Mouse (Mus musculus) CH12F3 (cell line): Measurements from ENCODE around the gene Ap3d1.

ENCODE experiments used
- in situ Hi-C: fragments of 300-500 bp; cut with MboI; formaldehyde crosslinking; loops from 2 replicates; pipeline ENCODE4 v1.14.3; 2020; ENCODE audit warnings: low sequenced_read_pairs

The Ap3d1 gene

DNA sequence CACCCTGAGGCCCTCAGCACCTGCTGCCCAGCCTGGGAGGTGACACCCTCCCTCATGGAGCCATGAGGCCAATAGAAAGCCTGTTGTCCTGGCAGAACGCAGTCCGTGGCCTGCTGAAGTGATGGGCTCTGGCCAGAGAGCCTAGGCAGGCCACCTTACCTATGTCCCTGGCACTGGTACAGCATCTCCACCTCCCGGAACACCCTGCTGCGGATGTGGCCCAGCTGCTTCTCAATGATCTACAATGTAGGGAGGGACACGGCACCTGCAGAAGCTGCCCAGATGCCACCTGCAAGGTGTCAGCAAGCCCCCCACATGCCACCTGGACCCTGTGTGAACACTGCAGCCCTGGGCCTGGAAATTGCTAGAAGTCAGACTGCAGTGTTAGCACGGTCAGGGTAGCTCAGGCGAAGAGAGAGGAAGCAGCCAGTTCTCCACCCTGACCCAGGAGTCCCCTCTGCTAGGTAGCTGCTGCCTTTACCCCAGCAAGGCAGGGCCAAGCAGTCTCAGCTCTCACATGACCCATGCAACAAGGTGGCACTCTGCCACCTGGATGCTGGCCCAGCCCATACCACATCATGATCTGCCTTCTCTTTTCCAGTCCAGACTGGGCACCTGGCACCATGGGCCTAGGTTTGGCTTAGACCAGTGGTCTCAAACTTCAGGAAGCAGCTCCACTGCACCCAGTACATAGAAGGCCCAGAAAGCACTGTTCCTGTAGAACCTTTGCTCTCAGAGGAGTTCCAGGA lies 72.2 kb downstream of the Ap3d1 start:
- in situ Hi-C loops: no loop called here

DNA sequence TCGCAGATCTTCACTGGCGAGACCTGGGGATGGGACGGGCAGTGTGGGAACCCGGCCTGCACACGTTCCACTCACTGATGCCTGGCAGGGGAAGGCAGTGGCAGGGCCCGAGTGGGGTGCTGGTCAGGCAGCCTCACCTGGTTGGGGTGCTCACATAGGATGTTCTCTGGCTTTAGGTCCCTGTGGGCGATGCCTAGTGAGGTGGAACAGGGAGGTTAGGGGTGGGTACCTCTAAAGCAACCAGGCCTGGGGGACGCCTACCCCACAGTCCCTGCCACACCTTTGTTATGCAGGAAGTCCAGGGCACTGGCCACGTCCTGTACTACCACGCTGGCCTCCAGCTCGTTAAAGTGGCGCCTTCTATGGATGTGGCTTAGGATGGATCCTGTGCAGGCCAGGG lies 73.0 kb downstream of the Ap3d1 start:
- in situ Hi-C loops: no loop called here

DNA sequence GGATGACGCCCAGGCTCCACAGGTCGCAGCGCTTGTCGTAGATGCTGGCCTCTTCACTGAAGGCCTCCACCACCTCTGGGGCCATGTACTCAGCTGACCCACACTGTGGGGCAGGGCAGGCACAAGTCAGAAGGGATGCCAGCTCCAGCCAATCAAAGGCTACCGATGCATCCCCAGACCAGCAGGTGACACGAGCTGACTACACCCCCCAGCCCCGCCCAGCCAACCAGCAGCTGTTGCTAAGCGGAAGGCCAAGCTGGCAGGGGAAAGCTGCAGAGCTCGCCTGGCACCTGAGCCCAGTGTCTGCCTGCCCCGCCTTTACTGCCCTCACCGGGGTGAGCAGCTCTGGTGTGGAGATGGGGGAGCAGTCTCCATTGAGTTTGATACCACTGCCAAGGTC lies 73.5 kb downstream of the Ap3d1 start:
- in situ Hi-C loops: no loop called here

DNA sequence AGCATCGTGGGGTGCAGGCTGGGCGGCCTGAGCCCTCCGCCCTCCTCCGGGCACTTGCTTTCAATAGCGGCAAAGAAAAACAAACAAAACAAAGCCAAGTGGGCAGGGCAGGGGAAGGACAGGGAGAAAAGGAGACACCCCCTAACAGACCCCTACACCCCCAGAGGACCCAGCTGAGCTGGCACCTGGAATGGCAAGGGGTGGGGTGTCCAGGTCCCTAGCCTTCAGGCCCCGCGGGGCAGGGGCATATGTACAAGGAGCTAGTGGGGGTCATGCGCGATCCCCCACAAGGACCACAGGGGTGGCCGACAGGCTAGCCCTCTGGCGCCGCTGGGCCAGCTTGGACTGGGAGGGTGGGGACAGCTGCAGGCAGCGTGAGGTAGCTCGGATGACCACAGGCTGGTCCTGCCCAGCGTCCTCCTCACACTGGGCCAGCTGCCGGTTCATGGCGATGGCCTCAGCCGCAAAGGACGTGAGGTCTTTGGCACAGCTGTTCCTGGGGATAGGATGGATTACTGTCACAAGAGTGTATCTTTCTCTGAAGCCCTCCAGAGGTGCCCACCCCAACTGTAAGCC lies 75.1 kb downstream of the Ap3d1 start:
- in situ Hi-C loops: no loop called here

DNA sequence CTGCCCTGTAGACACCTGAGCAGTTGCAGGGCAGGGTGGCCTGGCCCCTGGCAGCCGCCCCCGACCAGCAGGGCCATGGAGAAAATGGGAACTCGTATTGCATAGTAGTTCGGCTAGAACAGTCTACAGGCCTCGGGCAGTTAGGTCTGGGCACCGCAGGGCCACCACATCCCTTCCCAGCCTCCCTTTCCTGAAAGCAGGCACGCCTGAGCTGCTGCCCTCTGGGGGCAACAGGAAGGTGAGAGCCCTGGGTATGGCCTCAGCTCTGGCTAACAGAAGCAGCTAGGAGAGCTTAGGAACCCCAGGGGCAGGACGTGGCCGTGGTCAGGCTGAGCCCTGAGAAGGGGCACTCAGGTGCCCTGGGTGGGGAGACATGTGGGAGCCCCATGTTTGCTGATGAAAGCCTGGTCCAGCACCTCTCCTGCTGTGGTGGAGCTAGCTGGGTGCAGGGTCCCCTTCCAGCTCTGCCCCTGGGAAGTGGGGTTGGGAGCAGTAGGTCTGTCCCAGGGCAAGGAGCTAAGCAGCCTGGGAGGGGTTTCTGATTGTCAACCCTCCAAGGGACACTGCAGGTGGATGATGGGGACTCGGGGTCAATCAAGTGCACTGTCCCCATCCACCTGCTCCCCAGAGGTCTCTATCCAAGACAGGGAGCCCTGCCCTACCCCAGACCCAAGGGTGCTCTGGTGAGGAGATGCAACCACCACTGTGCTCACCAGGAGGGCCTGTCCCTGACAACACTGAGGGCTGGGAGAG lies 75.9 kb downstream of the Ap3d1 start:
- in situ Hi-C loops: no loop called here

DNA sequence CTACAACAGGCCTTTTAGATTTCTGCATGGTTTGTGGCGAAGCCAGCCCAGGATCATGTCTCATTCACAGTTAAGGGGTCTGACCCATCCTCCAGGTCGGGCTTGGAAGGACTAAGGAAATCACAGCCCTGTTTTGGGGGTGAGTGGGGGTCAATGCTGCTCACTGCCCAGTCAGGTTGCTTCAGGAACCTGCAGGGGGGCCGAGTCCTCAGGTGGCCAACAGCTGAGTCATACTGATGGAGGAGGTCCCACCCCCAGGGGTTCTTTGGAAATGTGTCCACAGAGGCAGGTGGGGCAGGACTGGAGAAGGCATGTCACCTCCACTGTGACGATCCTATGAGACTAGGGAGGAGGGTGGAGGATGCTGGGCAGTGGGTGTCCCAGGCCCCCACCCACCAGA lies 76.6 kb downstream of the Ap3d1 start:
- in situ Hi-C loops: no loop called here

DNA sequence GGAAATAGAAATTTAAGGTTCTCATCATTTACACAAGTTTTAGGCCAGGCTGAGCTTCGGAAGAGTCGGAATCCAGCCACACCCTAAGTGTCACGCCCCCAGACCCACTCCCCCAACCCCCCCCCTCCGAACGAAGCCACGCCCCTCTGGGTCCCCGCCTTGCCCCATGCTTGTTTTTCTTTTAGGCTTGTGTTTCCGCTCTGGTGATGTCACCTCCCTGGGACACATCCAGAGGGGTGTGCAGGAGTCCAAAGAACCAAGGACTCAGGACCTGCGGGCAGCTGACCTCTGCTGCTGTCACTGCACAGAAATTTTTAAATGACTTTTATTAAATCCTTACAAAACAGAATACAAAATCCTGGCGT lies 77.1 kb downstream of the Ap3d1 start:
- in situ Hi-C loops: no loop called here

DNA sequence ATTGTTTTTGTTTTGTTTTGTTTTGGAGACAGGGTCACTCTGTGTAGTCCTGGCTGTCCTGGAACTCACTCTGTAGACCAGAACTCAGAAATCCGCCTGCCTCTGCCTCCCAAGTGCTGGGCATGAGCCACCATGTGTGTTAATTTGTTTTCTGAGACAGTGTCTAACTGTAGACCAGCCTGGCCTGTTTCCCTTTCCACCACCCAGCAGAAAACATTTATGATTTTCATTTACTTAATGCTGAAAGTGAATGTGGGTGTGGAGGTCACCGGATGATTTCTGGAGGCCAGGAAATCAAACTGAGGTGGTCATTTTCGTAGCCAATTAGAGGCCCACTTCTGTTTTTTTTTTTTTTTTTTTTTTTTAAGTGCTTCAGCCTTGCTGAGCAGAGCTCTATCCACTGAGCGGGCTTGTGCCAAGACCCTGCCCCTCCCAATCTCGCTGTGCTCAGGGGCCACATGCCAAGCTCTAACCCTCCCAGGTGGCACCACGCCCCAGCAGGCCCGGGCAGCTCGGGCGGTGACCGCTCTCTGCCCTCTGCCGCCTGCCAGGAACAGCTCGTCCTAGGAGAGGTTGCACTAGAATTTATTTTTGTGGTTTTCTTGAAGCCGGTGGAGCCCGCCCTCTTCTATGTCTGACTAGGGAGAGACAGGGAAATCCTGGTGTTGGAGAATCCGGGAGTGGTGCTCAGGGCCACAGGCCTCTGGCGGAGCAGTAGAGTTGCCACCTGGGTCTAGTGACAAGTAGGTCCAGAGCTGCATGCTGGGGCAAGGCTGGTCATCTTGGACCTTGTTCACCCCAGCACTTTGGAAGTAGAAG lies 77.7 kb downstream of the Ap3d1 start:
- in situ Hi-C loops: no loop called here

DNA sequence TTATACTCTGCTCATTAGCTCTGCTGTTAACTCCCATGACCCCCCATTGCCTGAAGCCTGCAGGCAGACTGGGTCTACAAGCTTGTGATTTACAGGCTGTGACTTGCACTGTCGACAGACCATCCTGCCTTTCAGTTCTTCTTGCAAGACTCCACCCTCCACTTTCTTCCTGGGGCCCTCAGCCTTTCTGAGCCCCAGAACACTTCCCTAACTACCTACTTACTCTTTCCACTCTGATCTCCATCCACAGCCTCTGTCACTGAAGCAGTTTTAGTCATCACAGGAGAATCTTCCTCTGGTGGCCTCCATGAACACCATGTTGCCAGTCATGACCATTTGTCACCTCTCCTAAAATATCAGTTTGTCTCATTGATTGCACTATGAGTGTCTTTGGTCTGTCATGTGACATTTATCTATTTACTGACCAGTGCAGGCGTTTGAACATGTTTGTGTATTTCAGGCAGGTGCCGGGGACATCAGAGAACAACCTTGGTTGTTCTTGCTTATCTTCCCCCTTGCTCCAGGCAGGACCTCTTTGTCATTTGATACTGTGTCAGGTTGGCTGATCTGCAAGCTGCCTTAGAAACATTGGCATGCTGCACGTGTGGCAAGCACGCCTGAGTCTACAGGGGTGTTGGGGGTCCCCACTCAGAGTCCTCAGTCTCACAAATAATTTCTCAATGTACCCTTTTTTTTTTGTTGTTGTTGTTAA lies 78.4 kb downstream of the Ap3d1 start:
- in situ Hi-C loops: no loop called here

DNA sequence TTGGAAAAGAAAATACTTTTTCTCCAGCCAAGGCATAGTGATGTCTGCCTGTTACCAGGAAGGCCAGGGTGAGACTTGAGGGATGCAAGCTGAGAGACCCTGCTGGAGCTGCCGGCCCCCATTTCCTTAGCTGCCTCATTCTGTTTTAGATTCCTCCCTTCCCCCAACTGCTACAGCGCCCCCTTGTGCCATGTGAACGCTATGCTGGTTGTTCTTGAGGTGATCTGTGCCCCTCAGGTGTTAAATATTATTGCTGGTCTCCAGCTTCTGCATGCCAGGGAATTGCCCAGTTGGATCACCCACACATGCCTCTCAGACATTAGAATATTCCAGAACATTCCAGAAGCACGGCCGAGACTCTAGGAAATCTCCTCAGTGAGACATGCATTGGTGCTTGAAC lies 80.9 kb downstream of the Ap3d1 start:
- in situ Hi-C loops: no loop called here

DNA sequence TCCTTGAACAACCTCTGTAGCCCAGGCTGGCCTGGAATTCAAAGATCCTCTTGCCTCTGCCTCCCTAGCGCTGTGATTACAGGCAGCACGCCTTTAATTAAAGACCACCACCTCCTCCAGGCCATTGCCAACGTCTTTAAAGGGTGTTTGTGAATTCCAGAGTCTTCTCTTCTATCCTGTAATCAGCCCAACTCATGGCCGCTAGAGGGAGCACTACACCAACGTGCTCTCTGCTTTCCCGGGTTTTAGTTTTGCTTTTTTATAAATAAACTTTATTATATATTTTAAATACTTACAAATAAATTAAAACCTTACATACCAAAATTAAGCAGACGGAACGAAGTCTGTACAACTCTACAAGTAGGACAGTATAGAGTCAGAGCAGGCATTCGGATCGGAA lies 82.9 kb downstream of the Ap3d1 start:
- in situ Hi-C loops: no loop called here

DNA sequence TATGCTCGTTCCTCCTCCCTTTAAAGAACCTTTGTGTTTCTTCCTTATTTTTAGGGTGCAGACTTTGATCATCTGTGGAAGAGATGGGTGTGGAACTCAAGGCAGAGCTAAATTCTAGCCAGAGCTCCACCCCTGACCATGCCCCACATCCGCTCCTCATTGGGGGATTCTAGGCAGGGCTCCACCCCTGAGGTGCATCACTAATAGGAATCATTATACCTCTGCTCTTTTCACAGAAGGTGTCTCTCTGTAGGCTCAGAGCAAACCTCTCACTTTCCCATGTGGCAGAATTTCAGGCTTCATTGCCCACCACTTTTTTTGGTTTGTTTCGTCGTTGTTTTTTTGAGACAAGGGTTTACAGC lies 83.2 kb downstream of the Ap3d1 start:
- in situ Hi-C loops: no loop called here

DNA sequence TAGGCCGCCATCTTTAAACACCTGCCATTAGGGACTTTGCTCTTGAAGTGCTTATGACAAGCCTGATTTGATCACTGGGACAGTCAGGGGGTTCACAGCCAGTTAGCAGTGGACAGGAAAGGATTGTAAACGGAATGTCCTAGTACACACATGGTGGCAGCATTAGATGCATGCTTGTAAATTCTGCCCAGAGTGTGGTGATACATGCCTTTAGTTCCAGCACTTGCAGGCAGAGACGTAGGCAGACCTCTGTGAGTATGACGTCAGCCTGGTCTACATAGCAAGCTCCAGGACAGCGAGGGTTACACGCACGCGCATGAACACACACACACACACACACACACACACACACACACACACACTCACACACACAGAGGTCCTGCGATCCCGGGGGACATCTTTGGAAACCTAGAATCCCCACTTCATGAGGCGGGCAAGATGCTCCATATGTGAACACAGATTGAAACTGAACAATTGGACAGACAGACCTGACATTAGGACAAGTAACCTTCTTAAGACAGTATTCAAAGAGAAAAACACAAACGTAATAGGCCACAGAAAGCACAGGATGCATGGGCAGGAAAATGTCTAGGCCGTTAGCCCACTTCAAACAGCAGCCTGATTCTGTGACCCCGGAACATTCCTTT lies 83.7 kb downstream of the Ap3d1 start:
- in situ Hi-C loops: no loop called here
